Mouse (Mus musculus): Measurements from ENCODE around the gene Exoc3l.
"Not testable (repeated sequence)": the region's sequence is repeated elsewhere in the genome, so short reads cannot be mapped to it uniquely, and the experiment has no call there.

Exoc3l gene

DNA sequence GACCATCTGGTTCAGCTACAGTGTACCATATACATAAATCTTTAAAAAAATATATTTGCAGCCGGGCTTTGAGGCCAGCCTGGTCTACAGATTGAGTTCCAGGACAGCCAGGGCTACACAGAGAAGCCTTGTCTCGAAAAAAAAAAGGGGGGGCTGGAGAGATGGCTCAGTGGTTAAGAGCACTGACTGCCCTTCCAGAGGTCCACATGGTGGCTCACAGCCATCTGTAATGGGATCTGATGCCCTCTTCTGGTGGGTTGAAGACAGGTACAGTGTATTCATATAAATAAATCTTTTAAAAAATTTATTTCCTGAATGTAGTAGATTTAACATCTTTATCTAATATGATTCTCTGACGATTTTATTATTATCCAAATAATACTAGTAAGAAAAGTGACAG, 4.1 kb downstream of the Exoc3l start:
- not testable (repeated sequence) for DNase-seq (ENCODE audit: low spot score in 2 of 2)

GRCm38 (mm10) chr8:105291364-105291763, 4.5 kb downstream of the Exoc3l start:
- DNase-seq (ENCODE audit: low spot score in 2 of 2) = not testable (repeated sequence)

GRCm38 (mm10) chr8:105290554-105291314, 5.2 kb downstream of the Exoc3l start:
- DNase-seq (ENCODE audit: low spot score in 2 of 2) = peak; percentile 65 to 82

DNA sequence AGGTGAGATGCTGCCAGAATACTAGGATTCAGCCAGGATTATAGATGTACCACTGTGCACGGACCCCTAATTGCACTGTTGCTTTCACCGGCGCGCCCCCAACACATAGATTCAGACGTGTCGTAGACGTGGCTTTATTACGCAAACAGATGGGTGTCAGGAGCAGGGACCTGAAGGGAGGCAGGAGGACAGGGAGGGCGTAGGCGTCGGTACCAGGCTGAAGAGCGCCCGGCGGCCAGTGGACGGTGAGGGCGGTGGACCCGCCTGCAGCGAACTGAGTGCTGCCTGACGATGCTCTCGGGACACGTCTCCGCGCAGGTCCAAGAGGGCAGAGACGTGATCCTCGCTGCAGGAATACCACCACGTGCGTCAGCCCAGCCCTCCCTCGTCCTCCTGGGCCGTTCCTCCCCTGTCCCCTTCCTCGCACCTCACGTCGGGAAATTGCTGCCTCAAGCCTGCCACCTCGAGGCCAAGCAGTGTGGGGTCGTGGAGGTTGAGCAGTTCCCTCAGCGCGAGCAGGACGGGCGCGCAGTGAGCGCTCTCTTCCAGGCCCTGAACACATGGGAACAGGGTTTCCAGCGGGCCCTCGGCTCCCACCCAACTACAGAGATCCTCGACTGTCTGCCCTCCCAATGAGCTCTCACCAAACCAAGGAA, 6.0 kb downstream of the Exoc3l start, which contains the start of gene 4931428F04Rik:
Gene 4931428F04Rik (minus strand): TSS at position 60 of the 656 bp plus-strand sequence.
- DNase-seq (ENCODE audit: low spot score in 2 of 2) = no peak

- peak; percentile 91 to 92 for DNase-seq (ENCODE audit: low spot score in 2 of 2)
Observed at GRCm38 (mm10) chr8:105288958-105289732, 6.8 kb downstream of the Exoc3l start.

- DNase-seq (ENCODE audit: low spot score in 2 of 2) = no peak
Observed at GRCm38 (mm10) chr8:105288231-105288630, 7.7 kb downstream of the Exoc3l start.

DNA sequence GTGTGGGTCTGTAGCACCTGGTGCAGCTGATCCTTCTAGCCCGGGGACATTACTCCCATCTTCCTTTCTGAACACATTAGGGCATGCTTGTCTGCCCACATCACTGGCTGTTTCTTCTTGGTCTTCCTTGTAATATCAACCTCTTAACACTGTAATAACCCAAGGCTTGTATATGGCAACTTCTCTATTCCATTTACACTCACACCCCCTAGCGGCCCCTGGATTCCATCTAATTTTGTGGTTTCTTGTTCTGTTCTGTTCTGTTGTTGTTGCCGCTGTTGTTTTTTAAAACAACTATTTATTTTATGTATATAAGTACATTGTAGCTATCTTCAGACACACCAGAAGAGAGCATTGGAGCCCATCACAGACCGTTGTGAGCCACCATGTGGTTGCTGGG, 9.0 kb downstream of the Exoc3l start:
- DNase-seq (ENCODE audit: low spot score in 2 of 2) = no peak

- DNase-seq (ENCODE audit: low spot score in 2 of 2) = no peak
Observed at GRCm38 (mm10) chr8:105285514-105285913, 10.4 kb downstream of the Exoc3l start.

- DNase-seq (ENCODE audit: low spot score in 2 of 2) = no peak
Observed at GRCm38 (mm10) chr8:105283074-105283473, 12.8 kb downstream of the Exoc3l start.

- no peak for DNase-seq (ENCODE audit: low spot score in 2 of 2)
Observed at GRCm38 (mm10) chr8:105282239-105282638, 13.7 kb downstream of the Exoc3l start.

DNA sequence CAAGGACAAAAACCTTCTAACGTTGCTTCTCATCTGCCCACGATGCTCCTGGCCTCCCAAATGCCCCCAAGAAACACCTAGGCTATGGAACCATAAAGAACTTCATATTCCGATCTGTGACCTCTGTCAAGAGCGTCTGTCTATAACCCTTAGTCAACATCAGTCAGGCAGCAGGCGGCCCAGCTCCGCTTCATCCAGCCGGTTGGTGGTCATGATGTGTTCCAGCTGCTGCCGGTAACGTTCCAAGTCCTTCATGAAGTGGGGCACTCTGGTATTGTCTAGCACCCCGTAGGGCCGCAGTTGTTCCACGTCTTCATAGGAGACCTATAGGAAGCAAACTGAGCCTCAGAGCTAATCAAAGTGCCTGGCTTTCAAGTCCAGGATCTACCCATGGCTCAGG, 14.1 kb downstream of the Exoc3l start:
- no peak for DNase-seq (ENCODE audit: low spot score in 2 of 2)

GRCm38 (mm10) chr8:105280567-105280966, 15.3 kb downstream of the Exoc3l start:
- no peak for DNase-seq (ENCODE audit: low spot score in 2 of 2)

DNA sequence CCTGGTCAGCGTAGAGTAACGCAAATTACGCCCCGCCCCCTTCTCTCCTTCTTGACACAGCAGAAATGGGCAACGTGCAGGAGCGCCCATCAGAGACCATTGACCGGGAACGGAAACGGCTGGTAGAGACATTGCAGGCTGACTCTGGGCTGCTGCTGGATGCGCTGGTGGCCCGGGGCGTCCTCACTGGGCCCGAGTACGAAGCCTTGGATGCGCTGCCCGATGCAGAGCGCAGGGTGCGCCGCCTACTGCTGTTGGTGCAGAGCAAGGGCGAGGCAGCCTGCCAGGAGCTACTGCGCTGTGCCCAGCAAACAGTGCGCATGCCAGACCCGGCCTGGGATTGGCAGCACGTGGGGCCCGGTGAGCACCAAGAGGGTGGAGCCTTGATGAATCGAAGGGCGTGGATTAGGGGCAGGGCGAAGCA, 17.0 kb downstream of the Exoc3l start:
- DNase-seq (ENCODE audit: low spot score in 2 of 2) = peak; percentile 70 to 81

DNA sequence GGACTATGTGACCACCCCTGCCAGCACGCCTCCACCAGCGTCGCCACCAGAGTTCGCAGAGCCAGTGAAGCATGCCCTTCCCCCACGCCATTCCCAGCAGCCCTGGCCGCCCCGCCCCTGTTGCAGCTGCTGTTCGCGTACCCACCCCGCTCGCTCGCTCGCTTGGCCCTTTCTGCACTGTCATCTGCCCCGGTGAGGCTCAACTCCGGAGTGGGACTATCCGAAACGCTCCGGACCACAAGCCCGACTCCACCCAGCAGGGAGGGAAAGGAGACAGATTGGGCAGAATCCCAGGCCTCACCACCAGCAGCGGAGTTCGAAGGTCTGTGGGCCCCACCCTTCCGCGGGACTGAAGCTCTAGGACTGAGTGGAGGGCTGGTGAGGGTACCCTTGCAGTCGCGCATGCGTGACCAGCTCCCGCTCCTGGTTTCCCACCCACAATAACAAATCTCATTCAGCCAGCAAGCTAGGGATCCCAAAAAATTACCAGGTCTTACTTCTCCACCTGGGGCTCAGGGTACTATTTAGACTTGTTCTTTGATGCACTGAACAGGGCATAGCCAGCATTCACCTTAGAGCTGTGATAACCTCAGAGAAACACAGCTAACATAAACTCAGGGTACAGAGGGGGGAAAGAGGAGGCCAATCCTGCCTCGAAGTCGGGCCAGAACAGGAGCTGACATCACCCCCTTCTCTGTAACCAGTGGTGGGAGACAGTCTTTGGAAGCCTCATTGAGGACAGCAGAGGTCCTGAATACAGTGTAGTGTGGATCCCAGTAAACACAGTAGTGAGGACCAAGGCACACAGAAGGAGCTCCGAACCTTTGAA, 19.4 kb downstream of the Exoc3l start:
- DNase-seq (ENCODE audit: low spot score in 2 of 2) = peak in 1 of 2 experiments; percentile 45

DNA sequence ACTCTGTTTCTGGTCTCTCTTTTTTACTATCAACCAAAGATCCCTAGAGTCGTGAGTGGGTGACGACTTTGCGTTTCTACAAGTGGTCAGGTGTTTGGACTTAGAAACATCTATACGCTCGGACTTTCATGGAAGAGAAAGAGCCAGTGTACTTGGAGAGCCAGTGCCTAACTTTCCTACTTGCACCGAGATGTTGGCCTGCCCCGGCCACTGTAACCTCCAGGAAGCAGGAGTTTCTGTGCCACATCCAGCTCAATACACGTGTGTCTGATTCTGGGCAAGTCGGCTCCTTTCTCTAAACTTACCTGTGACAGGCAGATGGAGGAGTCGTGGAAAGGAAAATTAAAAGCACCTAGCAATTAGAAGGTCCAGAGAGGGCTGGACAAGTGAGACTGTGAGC, 20.1 kb downstream of the Exoc3l start, which contains the start of gene Nol3:
Gene Nol3 (plus strand): TSS at position 301 of the 400 bp plus-strand sequence.
- no peak for DNase-seq (ENCODE audit: low spot score in 2 of 2)

- DNase-seq (ENCODE audit: low spot score in 2 of 2) = no peak
Observed at GRCm38 (mm10) chr8:105275387-105275786, 20.5 kb downstream of the Exoc3l start.

- DNase-seq (ENCODE audit: low spot score in 2 of 2) = no peak
Observed at GRCm38 (mm10) chr8:105270916-105271186, 25.1 kb downstream of the Exoc3l start.

- no peak for DNase-seq (ENCODE audit: low spot score in 2 of 2)
Observed at GRCm38 (mm10) chr8:105270101-105270915, 25.6 kb downstream of the Exoc3l start.

DNA sequence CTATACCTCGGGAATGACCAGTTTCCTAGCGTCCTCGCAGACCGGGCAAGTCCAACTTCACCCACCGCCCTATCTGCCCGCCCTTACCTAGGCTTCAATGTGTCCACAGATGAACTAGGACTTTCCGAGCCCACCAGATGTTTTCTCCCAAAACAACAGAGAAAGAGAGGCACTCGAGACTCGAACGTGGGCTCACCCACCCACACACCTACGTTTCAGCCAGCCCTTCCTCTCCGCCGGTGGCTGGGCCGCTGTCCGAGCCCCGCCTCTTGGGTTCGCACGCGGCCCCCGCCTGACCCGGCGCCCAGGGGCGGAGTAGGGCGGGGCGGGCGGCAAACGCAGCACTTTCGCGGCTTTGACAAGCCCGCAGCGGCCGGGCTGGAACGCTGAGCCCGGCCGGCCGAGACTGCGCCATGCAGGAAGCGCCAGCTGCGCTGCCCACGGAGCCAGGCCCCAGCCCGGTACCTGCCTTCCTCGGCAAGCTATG, 26.4 kb downstream of the Exoc3l start, which contains the start of gene Hsf4:
Gene Hsf4 (plus strand): TSS at position 341 of the 487 bp plus-strand sequence.
- peak; percentile 70 to 78 for DNase-seq (ENCODE audit: low spot score in 2 of 2)

DNA sequence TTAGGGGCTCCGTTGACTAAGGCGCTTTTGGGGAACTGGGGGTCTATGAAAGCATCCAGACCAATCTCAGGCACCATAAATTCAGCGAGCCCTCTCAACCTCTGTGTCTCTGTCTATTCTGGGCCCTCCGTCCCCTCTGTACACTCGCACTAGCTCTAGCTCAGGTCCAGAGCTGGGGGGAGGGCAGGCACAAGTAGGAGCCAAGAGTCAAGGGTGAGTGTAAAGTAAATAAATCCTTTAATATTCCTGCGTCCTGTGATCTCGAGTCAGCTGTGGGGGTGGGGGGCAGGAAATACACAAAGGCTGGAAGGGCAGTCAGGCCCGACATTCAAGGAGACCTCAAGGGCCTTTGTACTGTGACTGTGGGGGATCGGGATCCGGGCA, 26.8 kb downstream of the Exoc3l start:
- no peak for DNase-seq (ENCODE audit: low spot score in 2 of 2)
